22 mouse cellular contexts compared by ENCODE assay signal in the genomic region with DNA sequence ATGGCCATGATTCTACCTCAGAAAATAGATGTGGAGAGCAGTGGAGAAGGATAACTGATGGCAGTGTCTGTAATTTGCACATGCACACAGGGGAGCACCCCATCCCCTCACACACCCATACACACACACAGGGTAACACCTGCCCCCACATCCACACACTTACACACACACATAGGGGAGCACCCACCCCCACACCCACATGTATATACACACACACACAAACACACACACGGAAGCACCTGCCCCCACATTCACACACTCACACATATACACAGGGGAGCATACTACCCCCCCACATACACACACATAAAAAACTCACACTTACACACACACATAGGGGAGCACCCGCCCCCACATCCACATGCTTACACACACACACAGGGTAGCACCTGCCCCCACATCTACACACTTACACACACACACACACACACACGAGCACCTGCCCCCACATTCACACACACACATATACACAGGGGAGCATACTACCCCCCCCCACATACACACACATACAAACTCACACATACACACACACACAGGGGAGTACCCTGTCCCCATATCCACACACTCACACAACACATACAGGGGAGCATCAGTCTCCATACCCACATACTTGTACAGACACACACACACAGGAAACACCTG.
DNase-seq lines count a peak whose midpoint lies in the region; ATAC-seq lines count a peak whose summit lies in the region.
"Had no signal": no experiment of that assay in that cellular context is flagged by ENCODE, and none has a peak within 500 bp of the region (broad histone marks: within the 10 kb centered on the region; RNA-seq: fewer than 3 reads in every experiment).

No protein-coding gene starts in this region.

- H3K4me2 ChIP-seq in forebrain, embryonic 11.5 days (ENCODE audit: low read depth, low read length, severe bottlenecking): no peak overlapping the region
- no peak overlapping the region for H3K4me2 ChIP-seq in forebrain, embryonic 13.5 days
- H3K4me2 ChIP-seq in hindbrain, embryonic 12.5 days (replicated peaks): no peak overlapping the region
- H3K4me2 ChIP-seq in lung, embryonic 15.5 days: no peak overlapping the region
- no peak overlapping the region for H3K4me2 ChIP-seq in embryonic facial prominence, embryonic 12.5 days (replicated peaks)
- H3K4me2 ChIP-seq: heart, embryonic 15.5 days; limb, embryonic 13.5 days had no signal

- WGBS in forebrain, embryonic 11.5 days: 90% methylated on average over 3 of the region's 3 CpGs
- WGBS in forebrain, embryonic 13.5 days: 93% methylated on average over 3 of the region's 3 CpGs
- WGBS in hindbrain, embryonic 12.5 days: 90% methylated on average over 3 of the region's 3 CpGs
- WGBS in hindbrain, embryonic 10.5 days: 88% methylated on average over 3 of the region's 3 CpGs
- 92% methylated on average over 3 of the region's 3 CpGs for WGBS in lung, embryonic 15.5 days
- WGBS in embryonic facial prominence, embryonic 12.5 days: 87% methylated on average over 3 of the region's 3 CpGs

- no peak overlapping the region for H3K4me3 ChIP-seq in forebrain, embryonic 11.5 days (ENCODE audit: low read depth, low read length)
- no peak overlapping the region for H3K4me3 ChIP-seq in forebrain, embryonic 13.5 days
- H3K4me3 ChIP-seq in hindbrain, embryonic 12.5 days: no peak overlapping the region
- no peak overlapping the region for H3K4me3 ChIP-seq in hindbrain, embryonic 10.5 days
- H3K4me3 ChIP-seq in lung, embryonic 15.5 days: no peak overlapping the region
- no peak overlapping the region for H3K4me3 ChIP-seq in embryonic facial prominence, embryonic 12.5 days
- H3K4me3 ChIP-seq: heart, embryonic 15.5 days; limb, embryonic 13.5 days had no signal

- 0 out of 2 replicates have a peak, but pooled peaks have one; percentile 49 for ATAC-seq in forebrain, embryonic 11.5 days (replicated peaks; ENCODE audit: low FRiP score)
- ATAC-seq in forebrain, embryonic 13.5 days: no peak
- ATAC-seq in hindbrain, embryonic 12.5 days (ENCODE audit: low FRiP score): peak; percentile 46
- 0 out of 2 replicates have a peak, but pooled peaks have one; percentile 23 for ATAC-seq in lung, embryonic 15.5 days (ENCODE audit: borderline replicate concordance, extremely low read depth, low FRiP score, low TSS enrichment)
- ATAC-seq in embryonic facial prominence, embryonic 12.5 days (ENCODE audit: insufficient number of reproducible peaks, insufficient read depth, low FRiP score, low TSS enrichment): peak; percentile 72; the same call in 1 of the 2 replicates

- no peaks in the 10 kb centered on the region for H3K4me1 ChIP-seq in forebrain, embryonic 11.5 days (replicated peaks; ENCODE audit: control insufficient read depth, insufficient read depth, low read length)
- no peaks in the 10 kb centered on the region for H3K4me1 ChIP-seq in forebrain, embryonic 13.5 days
- H3K4me1 ChIP-seq in hindbrain, embryonic 12.5 days: no peaks in the 10 kb centered on the region
- H3K4me1 ChIP-seq in hindbrain, embryonic 10.5 days (replicated peaks): no peaks in the 10 kb centered on the region
- H3K4me1 ChIP-seq in lung, embryonic 15.5 days: no peaks in the 10 kb centered on the region
- no peaks in the 10 kb centered on the region for H3K4me1 ChIP-seq in embryonic facial prominence, embryonic 12.5 days
- H3K4me1 ChIP-seq: heart, embryonic 15.5 days; limb, embryonic 13.5 days had no signal

- no peaks in the 10 kb centered on the region for H3K9me3 ChIP-seq in forebrain, embryonic 11.5 days (ENCODE audit: control insufficient read depth, low read length)
- no peaks in the 10 kb centered on the region for H3K9me3 ChIP-seq in forebrain, embryonic 13.5 days (replicated peaks)
- H3K9me3 ChIP-seq in hindbrain, embryonic 12.5 days (replicated peaks): no peaks in the 10 kb centered on the region
- no peaks in the 10 kb centered on the region for H3K9me3 ChIP-seq in hindbrain, embryonic 10.5 days
- no peaks in the 10 kb centered on the region for H3K9me3 ChIP-seq in lung, embryonic 15.5 days
- no peaks in the 10 kb centered on the region for H3K9me3 ChIP-seq in embryonic facial prominence, embryonic 12.5 days
- H3K9me3 ChIP-seq: heart, embryonic 15.5 days; limb, embryonic 13.5 days had no signal

- no peaks in the 10 kb centered on the region for H3K27me3 ChIP-seq in forebrain, embryonic 11.5 days (ENCODE audit: control insufficient read depth, insufficient read depth, low read length)
- H3K27me3 ChIP-seq in forebrain, embryonic 13.5 days: no peaks in the 10 kb centered on the region
- H3K27me3 ChIP-seq in hindbrain, embryonic 12.5 days: no peaks in the 10 kb centered on the region
- H3K27me3 ChIP-seq in hindbrain, embryonic 10.5 days (ENCODE audit: insufficient read depth, poor library complexity, severe bottlenecking): no peaks in the 10 kb centered on the region
- no peaks in the 10 kb centered on the region for H3K27me3 ChIP-seq in lung, embryonic 15.5 days
- no peaks in the 10 kb centered on the region for H3K27me3 ChIP-seq in embryonic facial prominence, embryonic 12.5 days
- H3K27me3 ChIP-seq: heart, embryonic 15.5 days; limb, embryonic 13.5 days had no signal

- H3K9ac ChIP-seq in forebrain, embryonic 11.5 days (ENCODE audit: low read length): no peak overlapping the region
- no peak overlapping the region for H3K9ac ChIP-seq in forebrain, embryonic 13.5 days
- no peak overlapping the region for H3K9ac ChIP-seq in hindbrain, embryonic 12.5 days
- no peak overlapping the region for H3K9ac ChIP-seq in lung, embryonic 15.5 days
- H3K9ac ChIP-seq in embryonic facial prominence, embryonic 12.5 days: no peak overlapping the region
- H3K9ac ChIP-seq: heart, embryonic 15.5 days; limb, embryonic 13.5 days had no signal

- no peak for DNase-seq in forebrain, embryonic 11.5 days (ENCODE audit: low spot score)
- no peak for DNase-seq in hindbrain, embryonic 10.5 days (ENCODE audit: low spot score)
- no peak for DNase-seq in lung, postnatal 25 days (ENCODE audit: low spot score)
- no peak for DNase-seq in gastrocnemius, adult 8-10 months (ENCODE audit: low spot score in 2 of 2)
- DNase-seq: adrenal gland, postnatal 14 days; cerebellum, adult 11 months; cerebellum, postnatal 10 days; embryo, embryonic 11 days; gastrocnemius, postnatal 10 days; heart, adult 11 months; kidney, adult 11 months; kidney, postnatal 10 days; lung, adult 18-20 months; lung, postnatal 36 days; thymus, postnatal 14 days had no signal

- H3K36me3 ChIP-seq in forebrain, embryonic 11.5 days (ENCODE audit: control insufficient read depth, insufficient read depth, low read length): no peaks in the 10 kb centered on the region
- H3K36me3 ChIP-seq in forebrain, embryonic 13.5 days (ENCODE audit: poor library complexity, severe bottlenecking): no peaks in the 10 kb centered on the region
- H3K36me3 ChIP-seq in hindbrain, embryonic 12.5 days: no peaks in the 10 kb centered on the region
- H3K36me3 ChIP-seq in hindbrain, embryonic 10.5 days: no peaks in the 10 kb centered on the region
- H3K36me3 ChIP-seq in lung, embryonic 15.5 days: no peaks in the 10 kb centered on the region
- H3K36me3 ChIP-seq in embryonic facial prominence, embryonic 12.5 days: no peaks in the 10 kb centered on the region
- H3K36me3 ChIP-seq: G1E; heart, embryonic 15.5 days; limb, embryonic 13.5 days had no signal

- H3K27ac ChIP-seq in forebrain, embryonic 11.5 days (ENCODE audit: low read depth, low read length): no peak overlapping the region
- no peak overlapping the region for H3K27ac ChIP-seq in forebrain, embryonic 13.5 days
- H3K27ac ChIP-seq in hindbrain, embryonic 12.5 days: no peak overlapping the region
- H3K27ac ChIP-seq in hindbrain, embryonic 10.5 days: no peak overlapping the region
- H3K27ac ChIP-seq in lung, embryonic 15.5 days: no peak overlapping the region
- H3K27ac ChIP-seq in embryonic facial prominence, embryonic 12.5 days: no peak overlapping the region
- H3K27ac ChIP-seq: heart, embryonic 15.5 days; limb, embryonic 13.5 days had no signal
